Mouse (Mus musculus): Measurements from ENCODE around the gene Spata18.

Gene Spata18

GRCm38 (mm10) chr5:73651855-73652201 is 649 bp downstream of the Spata18 start:
- no peak for DNase-seq (ENCODE audit: extremely low spot score, low read depth, low spot score)

DNA sequence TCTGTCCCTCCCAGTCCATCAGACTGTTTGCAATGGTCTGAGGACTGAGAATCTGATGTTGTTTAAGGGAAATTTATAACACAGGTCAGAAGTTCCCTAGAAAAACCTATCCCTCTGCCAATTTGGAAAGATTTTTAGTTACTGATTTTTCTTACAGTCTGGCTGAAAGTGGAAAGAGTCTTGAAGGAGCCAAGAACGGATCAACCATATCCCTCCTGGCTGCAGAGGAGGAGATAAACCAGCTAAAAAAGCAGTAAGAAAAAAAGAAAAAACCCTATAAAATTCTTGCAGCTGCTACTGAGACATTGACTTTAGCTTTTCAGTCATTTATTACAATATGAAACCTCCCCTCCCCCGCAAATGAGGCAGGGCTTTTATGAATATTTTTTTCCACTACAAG is 15.5 kb downstream of the Spata18 start:
- no peak for DNase-seq (ENCODE audit: extremely low spot score, low read depth, low spot score)

DNA sequence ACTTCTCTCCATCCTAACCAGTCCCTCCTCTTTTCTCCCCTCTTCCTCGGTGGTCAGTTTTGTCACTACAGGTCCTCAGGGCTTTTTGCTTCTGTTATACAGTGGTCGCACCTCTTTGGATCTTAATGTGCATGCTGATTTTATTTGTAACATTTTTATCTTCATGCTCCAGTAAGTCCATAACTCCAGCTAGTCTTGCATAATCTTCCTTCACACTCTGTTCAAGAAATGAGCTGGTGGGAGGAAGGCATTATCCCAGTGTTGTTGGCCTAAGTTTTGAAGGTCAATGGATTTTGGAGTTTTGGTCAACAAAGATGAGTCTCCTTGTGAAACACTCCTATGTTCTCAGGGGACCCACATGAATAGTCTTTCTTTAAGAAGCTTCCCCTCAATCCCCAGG is 16.7 kb downstream of the Spata18 start:
- no peak for DNase-seq (ENCODE audit: extremely low spot score, low read depth, low spot score)

- DNase-seq (ENCODE audit: extremely low spot score, low read depth, low spot score), result no peak
Measured at GRCm38 (mm10) chr5:73669386-73669785, 18.2 kb downstream of the Spata18 start.

GRCm38 (mm10) chr5:73675604-73676003 is 24.4 kb downstream of the Spata18 start:
- no peak for DNase-seq (ENCODE audit: extremely low spot score, low read depth, low spot score)

DNA sequence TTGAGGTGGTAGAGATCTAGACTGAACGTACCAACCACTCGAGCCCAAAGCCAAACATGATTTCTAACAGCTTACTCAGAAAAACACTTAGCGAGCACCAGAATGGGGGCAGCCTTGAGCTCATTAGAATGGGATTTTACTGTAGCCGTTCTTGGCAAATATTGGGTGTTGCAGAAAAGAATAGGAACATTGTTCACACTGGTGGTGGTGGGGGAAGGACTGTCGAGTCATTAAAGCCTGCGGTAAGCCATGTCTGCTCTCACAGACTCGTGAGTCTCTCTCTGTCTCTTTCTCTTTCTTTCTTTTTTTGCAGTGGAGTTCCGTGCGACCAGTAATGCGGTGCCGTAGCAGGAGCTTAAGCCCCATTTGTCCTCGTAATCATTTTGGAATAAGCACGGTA is 25.4 kb downstream of the Spata18 start:
- DNase-seq (ENCODE audit: extremely low spot score, low read depth, low spot score), result no peak

- DNase-seq (ENCODE audit: extremely low spot score, low read depth, low spot score), result no peak
Measured at GRCm38 (mm10) chr5:73683221-73683620, 32.0 kb downstream of the Spata18 start.

DNA sequence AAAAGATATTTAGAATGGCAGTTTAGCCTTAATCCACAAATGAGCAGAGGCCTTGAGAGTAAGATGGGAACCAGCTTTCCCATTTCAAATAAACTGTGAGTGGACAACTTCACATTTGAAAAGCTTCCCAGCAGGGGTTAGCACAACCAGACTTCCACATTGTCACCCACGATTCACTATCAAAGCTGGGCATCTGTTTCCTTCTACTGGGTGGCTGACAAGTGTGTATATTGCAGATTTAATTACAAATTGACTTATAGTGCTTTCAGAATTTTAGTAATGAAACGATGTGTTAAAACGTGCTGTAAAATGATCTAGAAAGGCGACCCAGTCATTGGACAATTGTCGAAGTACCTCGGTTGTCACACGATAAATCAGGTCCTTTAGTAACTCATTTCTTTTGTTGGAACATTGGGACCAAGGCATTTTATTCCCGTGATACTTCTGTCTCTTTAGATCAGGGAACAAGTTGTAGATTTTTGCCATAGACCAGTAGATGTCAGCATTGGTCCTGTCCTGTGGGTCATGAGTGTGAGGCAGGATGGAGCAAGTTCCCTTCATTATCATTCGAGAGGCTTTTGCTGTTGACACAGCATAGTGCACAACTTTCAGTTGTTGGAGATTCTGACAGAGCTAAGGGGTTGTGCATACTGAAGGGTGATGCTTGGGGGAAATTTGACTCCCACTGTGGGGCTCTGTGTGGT is 32.7 kb downstream of the Spata18 start:
- DNase-seq (ENCODE audit: extremely low spot score, low read depth, low spot score), result no peak

GRCm38 (mm10) chr5:73686149-73686548 is 35.0 kb downstream of the Spata18 start:
- DNase-seq (ENCODE audit: extremely low spot score, low read depth, low spot score), result no peak

GRCm38 (mm10) chr5:73688576-73688975 is 37.4 kb downstream of the Spata18 start:
- no peak for DNase-seq (ENCODE audit: extremely low spot score, low read depth, low spot score)

DNA sequence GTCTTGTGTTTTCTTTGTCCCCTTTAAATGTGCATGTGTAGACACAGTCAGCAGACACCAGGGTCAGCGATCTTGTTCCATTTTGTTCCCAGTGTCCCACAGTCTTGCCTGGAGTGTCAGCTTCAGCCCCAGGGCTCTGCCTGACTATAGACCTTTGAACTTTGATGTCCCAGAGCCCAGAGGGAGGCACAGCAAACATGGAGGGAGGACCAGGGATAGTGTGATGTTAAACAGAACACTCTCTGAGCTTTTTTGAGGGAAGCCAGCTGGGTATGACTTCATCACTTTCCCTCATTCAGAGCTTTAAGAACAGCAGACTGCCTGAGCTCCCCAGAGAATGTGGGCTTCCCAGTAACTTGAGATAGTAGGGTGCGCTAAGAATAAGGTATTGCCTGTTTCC is 39.0 kb downstream of the Spata18 start:
- DNase-seq (ENCODE audit: extremely low spot score, low read depth, low spot score), result no peak

DNA sequence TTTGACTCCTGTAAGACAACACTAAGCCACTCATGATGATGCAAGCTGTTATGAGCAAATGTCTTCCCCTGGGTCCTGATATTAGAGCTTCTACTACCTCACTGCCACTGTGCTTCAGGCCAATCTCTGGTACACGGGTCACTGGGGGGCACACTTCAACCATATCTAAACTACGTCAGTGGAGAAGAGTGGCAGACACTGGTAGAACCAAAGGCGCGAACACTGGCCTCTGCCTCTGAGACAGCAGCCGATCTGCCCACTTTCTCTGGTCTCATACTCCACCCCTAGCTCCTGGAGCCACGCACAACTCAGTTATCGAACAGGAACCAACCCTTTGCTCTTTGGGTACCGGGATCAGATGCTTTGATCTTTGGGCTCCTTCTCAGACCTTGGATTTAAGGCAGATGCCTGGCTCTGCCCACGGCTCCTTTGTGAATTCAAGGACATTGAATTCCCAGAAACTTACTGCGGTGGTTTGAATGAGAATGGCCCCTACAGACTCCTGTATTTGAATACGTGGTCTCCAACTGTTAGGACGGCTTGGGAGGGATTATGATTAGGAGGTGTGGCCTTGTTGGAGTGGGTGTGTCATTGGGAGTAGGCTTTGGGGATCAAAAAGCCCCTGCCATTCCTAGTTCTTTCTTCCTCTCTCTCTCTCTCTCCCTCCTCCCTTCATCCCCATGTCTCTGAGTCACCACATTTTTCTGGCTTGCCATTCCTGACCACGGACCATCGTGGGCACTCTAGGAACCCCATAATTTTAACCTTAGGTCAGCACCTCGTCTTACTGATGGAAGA is 40.7 kb downstream of the Spata18 start:
- DNase-seq (ENCODE audit: extremely low spot score, low read depth, low spot score), result no peak

GRCm38 (mm10) chr5:73693778-73694177 is 42.6 kb downstream of the Spata18 start:
- DNase-seq (ENCODE audit: extremely low spot score, low read depth, low spot score), result no peak

DNA sequence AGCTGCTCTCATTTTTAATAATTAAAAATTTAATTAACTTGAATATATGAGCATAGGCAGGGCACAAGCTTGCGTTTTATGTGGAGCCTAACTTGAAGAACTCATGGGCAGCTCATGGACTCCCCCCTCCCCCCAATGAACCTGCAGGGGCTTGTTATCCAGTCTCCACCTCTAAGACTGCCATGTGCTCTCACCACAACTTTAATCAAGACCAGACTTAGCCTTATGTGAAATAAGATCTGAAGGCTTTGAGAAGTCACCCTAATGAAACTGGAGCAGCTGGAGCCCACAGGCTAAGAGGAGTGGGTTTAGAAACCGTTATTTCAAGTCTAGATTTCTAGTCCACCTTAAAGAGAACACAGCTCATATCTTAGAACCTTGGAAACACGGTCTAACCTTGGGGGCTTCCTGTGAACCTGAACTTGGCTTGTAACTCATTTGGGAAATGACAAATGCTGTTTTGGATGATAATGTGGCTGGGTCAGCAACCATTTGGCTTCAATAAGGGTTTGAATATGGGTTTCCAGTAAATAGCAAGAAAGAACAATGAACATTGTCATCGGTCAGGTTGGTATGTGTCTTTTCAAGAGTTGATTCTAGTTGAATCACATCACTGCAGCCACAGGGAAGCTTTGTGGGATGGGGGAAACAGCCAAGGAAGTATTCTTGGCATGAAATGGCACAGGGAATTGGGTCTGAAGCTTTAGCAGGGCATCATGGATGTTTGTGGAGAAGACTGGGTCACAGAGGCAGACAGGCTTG is 43.3 kb downstream of the Spata18 start:
- peak; percentile 68 for DNase-seq (ENCODE audit: extremely low spot score, low read depth, low spot score)

- DNase-seq (ENCODE audit: extremely low spot score, low read depth, low spot score), result no peak
Measured at GRCm38 (mm10) chr5:73697700-73698099, 46.5 kb downstream of the Spata18 start.

GRCm38 (mm10) chr5:73701063-73701890 is 50.1 kb downstream of the Spata18 start:
- no peak for DNase-seq (ENCODE audit: extremely low spot score, low read depth, low spot score)

DNA sequence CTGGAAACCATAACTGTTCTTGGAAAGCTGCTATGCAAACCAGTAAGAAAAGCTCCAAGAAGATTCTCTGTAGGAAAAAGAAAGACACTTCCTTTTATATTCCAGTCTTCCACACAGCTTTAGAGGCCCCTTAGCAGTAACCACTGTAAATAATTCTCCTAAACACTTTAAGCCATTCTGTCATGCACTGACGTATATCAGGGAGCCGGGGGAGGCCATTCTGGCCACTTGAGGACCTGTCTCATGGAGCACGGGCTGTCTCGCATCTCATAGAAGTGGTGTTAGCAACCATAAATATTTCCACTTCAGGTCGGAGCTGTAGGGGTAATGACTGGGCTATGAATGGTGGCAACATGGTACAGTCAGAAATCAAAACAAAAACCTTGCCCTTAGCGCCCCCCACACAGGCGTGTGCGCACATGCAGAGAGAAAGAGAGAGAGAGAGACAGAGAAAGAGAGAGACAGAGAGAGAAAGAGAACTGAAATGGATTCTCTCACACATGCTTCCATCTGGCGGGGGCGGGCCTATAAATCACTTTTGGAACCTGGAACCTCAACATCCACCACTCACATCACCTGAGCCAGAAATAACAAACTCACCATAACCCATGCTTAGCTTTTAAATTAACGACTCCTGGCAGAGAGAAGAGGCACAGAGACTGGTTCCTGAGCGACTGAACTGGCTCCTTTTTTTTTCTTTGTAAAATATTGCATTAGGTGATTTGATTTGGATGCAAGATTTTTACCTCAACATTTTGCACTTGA is 50.9 kb downstream of the Spata18 start:
- no peak for DNase-seq (ENCODE audit: extremely low spot score, low read depth, low spot score)

GRCm38 (mm10) chr5:73703096-73703495 is 51.9 kb downstream of the Spata18 start:
- DNase-seq (ENCODE audit: extremely low spot score, low read depth, low spot score), result no peak

DNA sequence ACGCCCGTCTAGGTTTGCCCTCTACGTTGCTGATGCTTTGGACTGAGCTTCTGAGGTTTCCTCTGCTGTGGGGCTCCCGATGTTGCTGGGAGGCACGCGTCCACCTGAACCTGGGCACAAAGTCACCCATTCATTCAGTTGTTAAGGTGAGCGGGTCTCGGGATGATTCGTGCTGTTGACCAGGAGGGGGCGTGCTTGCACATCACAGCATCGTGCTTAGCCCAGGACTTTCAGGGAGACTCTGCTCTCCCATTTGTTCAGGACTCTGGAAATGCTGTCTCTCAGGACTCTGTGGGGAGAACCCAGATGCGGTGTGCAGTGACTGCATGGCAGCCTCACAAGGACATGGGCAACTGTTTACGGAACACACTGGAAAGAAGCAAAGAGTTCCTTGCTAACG is 53.1 kb downstream of the Spata18 start:
- DNase-seq (ENCODE audit: extremely low spot score, low read depth, low spot score), result no peak

DNA sequence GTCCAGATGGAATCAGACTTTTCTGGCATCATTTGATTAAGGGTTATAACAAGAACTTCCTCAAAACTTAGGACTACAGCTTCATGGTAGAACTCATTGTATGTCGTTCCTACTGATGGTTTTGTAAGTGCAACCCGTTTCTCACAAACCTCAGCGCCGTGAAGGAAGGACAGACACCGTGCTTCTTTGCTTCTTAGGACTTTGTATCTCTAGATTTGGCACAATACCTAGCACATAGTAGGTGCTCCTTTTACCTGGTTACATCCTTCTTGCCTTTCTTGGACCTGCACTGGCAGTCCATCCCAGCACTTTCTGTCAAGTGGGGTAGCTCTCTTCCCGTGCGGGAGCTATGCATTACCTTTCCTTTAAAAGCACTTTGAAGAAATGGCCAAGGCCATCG is 53.6 kb downstream of the Spata18 start:
- no peak for DNase-seq (ENCODE audit: extremely low spot score, low read depth, low spot score)
